Comparison of ENCODE assay signal across 9 mouse cellular contexts in the genomic region with DNA sequence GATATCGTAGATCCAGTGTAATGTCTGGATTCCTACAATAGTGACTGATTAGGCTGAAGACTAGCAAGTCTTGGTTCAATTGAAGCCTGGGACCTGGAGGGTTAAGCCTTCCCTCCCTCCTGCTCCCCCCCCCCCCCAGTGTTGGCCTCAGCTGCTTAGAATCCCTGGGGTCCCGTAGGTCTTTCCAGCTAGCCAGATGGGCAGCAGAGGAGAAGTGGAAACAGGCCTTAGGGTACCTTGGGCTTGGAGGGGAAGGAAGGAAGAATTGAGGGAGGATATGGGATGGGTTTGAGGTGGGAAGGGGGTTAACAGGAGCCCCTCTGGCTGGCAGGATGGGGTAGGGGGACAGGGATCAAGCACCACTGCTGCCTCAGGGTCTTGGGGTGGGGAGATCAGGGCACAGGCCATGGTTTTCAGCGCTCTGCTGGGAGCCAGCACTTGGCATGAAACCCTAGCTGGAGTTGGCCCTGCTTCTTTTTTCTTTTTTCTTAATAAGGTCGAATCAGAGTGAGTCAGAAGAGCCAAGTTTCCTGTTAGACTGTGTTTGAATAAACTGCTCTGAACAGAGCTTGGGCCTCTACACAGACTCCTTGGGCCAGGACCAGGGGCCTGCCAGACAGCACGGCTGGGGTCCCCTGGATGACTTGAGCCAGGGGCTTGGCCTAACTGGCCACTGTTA. TPM values are rescaled to one million over a fixed set of nuclear protein-coding genes. Genes with fewer than 3 reads are reported as not detected.
DNase-seq lines count a peak whose midpoint lies in the region; ATAC-seq and TF ChIP-seq lines count a peak whose summit lies in the region.
"Had no signal": no experiment of that assay in that cellular context is flagged by ENCODE, and none has a peak within 500 bp of the region (broad histone marks: within the 10 kb centered on the region; RNA-seq: fewer than 3 reads in every experiment).

No protein-coding gene starts in this region.

- no peak overlapping the region for H3K4me3 ChIP-seq in layer of hippocampus, adult 2 months
- H3K4me3 ChIP-seq in embryonic fibroblast, embryonic 13.5 days (ENCODE audit: insufficient read depth, low read length): no peak overlapping the region
- no peak overlapping the region for H3K4me3 ChIP-seq in midbrain, embryonic 13.5 days (replicated peaks)

- no peak overlapping the region for H3K4me2 ChIP-seq in midbrain, embryonic 13.5 days (replicated peaks)

- no peak overlapping the region for H3K9ac ChIP-seq in midbrain, embryonic 13.5 days (replicated peaks)

- intact Hi-C loops in heart, postnatal 25 days (cut with DNase I): loop anchor here (5.0 kb wide), 1 partner anchor 158 kb away; no protein-coding TSS in a partner anchor

- peak overlapping the region; percentile 53; the same call in 1 of the 2 replicates for H3K27ac ChIP-seq in layer of hippocampus, adult 2 months
- peak overlapping the region; percentile 98 for H3K27ac ChIP-seq in embryonic fibroblast, embryonic 13.5 days (ENCODE audit: insufficient read depth, low read length)
- peak overlapping the region; percentile 36; the same call in 1 of the 2 replicates for H3K27ac ChIP-seq in midbrain, embryonic 13.5 days

- TF ChIP-seq POLR2A in embryonic fibroblast, embryonic 13.5 days (IDR thresholded peaks at IDR 0.05; ENCODE audit: low read depth, low read length): peak; percentile 55; the same call in 1 of the 2 replicates

- DNase-seq in layer of hippocampus, adult 2 months (ENCODE audit: low spot score in 2 of 2): peak in 1 of 2 experiments; percentile 46
- DNase-seq in layer of hippocampus, adult 9-10 months (ENCODE audit: low spot score): no peak
- DNase-seq in heart, postnatal 25 days (ENCODE audit: low spot score): peak; percentile 34
- no peak for DNase-seq in spleen, postnatal 4 days (ENCODE audit: low spot score in 2 of 2)
- no peak for DNase-seq in layer of hippocampus, adult 8-10 months (ENCODE audit: low spot score in 2 of 2)
- DNase-seq in right cerebral cortex, adult 18-20 months: no peak

- no peak for ATAC-seq in midbrain, embryonic 13.5 days

- no peaks in the 10 kb centered on the region for H3K36me3 ChIP-seq in midbrain, embryonic 13.5 days

- peaks cover 35% of the 10 kb centered on the region for H3K27me3 ChIP-seq in midbrain, embryonic 13.5 days

- TF ChIP-seq CTCF in layer of hippocampus, adult 2 months (conservative IDR thresholded peaks at IDR 0.05): no peak
- no peak for TF ChIP-seq CTCF in embryonic fibroblast, embryonic 13.5 days (IDR thresholded peaks at IDR 0.05; ENCODE audit: borderline replicate concordance, insufficient read depth, low read length)

- no peaks in the 10 kb centered on the region for H3K9me3 ChIP-seq in midbrain, embryonic 13.5 days

- WGBS in midbrain, embryonic 13.5 days: 41% methylated on average over 5 of the region's 5 CpGs

- H3K4me1 ChIP-seq in embryonic fibroblast, embryonic 13.5 days (ENCODE audit: control insufficient read depth, insufficient read depth, low read length): peaks cover 9% of the 10 kb centered on the region
- H3K4me1 ChIP-seq in midbrain, embryonic 13.5 days (replicated peaks): peaks cover 42% of the 10 kb centered on the region

RNA-seq across cellular contexts. Expression of gene Loxl1, which starts 1.8 kb away (rescaled TPM):
- total RNA-seq in layer of hippocampus, adult 2 months (2021): 1 to 10 TPM; 3.2 to 3.3 TPM
- 158 and 210 TPM in 2 replicates for polyA plus RNA-seq in embryonic fibroblast, embryonic 13.5 days (2011; ENCODE audit: insufficient read length, low read depth, missing spikeins)
- 10 to 100 TPM; 36.6 to 36.7 TPM for total RNA-seq in heart, postnatal 25 days (2021)
- polyA plus RNA-seq in midbrain, embryonic 13.5 days (2015; fragmentation: Nextera tagmentation; extraction: Ambion mirVana): 3.9 and 4.8 TPM in 2 replicates
- total RNA-seq in layer of hippocampus, adult 8-10 months (2022): 1 to 10 TPM; 2.6 to 4.2 (median 3.0) TPM

RNA-seq across cellular contexts. Expression of gene Tbc1d21, which starts 55.4 kb away (rescaled TPM):
- not detected for total RNA-seq in layer of hippocampus, adult 2 months (2021)
- not detected in 2 replicates for polyA plus RNA-seq in embryonic fibroblast, embryonic 13.5 days (2011; ENCODE audit: insufficient read length, low read depth, missing spikeins)
- total RNA-seq in heart, postnatal 25 days (2021): not detected
- polyA plus RNA-seq in midbrain, embryonic 13.5 days (2015; fragmentation: Nextera tagmentation; extraction: Ambion mirVana): not detected in 2 replicates
- not detected for total RNA-seq in layer of hippocampus, adult 8-10 months (2022)
- polyA plus RNA-seq: large intestine, adult 2 months had no signal

Comparison
In these comparisons a context has a peak if more than half of its experiments do, and no peak if none do; other contexts are left out.
1. H3K27ac ChIP-seq: peak in every context shown above with its lines; median percentile 98 in embryonic fibroblast, embryonic 13.5 days; 53 in layer of hippocampus, adult 2 months; 36 in midbrain, embryonic 13.5 days.
2. RNA of gene Loxl1, which starts 1.8 kb away (total RNA-seq): 36.6 to 36.7 TPM in heart, postnatal 25 days; 2.6 to 4.2 TPM in layer of hippocampus, adult 8-10 months and 3.2 to 3.3 TPM in layer of hippocampus, adult 2 months; every median in the first group is over 4 times any median in the second.